Mouse (Mus musculus) skeletal muscle tissue, adult 2 months (tissue): ENCODE measurements around the gene Gm42906.
A peak's percentile ranks its signal among the peaks of the same experiment; 100 is the strongest.

Experiments used
- DNase-seq: peaks from one replicate; pipeline ENCODE4 v3.0.0-alpha.2; 2012; ENCODE audit warnings: low read depth, low spot score

Gm42906 gene

DNA sequence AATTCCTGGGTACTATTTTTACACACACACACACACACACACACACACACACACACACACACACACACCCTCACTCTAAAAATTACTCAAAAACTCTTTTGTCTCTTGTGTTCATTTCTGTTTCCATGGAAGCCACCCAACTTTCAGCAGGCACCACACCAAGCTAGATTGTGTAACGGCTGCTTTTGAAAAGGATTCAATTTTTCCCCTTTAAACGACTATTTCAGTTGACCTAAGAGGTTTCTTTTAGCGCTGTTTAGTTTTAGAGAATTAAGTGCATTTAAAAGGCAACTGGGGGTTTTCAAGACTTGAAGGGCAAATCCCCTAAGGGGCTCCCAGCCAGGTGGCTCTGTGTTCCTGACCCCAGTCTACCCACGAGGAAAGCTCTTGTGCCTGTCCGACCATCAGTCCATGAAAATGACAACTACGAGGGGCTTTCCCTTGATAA, 317.5 kb downstream of the Gm42906 start:
- DNase-seq: peak; percentile 72

DNA sequence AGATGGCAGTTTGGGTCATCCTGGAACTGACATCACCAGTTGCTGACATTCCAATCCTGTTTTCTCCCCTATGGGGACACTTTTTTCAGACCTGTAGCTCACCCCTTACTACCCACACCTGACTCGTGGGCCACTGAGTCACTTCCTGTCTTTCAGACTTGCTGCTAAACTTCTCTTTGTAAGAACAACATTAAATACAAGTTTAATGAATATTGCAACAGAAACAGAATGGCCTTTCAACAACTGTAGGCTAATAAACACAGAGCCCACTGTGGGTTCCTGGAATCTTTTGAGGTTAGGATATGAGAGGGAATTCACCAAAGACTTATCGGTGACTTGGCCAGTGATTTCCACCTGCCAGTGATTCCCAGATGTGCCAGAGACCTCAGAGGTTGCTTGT, 318.1 kb downstream of the Gm42906 start:
- DNase-seq: no peak

DNA sequence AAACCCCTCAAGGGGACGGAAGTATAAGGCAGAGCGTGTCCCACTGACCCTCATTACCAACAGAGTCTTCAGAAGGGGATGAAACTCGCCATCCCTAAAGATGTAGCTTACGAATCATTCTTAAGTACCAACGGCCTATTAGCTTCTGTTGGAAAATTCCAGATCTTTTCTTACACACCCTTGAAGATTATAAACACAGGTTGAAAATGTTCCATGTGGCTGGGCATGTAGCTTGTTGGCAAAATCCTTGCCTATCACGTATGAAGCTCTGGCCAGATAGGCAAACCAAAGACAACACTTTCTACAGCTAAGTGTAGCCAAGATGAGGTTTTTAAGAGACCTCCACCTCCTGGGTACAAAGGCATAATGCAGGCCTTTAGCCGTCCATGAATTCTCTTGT, 319.0 kb downstream of the Gm42906 start:
- no peak for DNase-seq

DNA sequence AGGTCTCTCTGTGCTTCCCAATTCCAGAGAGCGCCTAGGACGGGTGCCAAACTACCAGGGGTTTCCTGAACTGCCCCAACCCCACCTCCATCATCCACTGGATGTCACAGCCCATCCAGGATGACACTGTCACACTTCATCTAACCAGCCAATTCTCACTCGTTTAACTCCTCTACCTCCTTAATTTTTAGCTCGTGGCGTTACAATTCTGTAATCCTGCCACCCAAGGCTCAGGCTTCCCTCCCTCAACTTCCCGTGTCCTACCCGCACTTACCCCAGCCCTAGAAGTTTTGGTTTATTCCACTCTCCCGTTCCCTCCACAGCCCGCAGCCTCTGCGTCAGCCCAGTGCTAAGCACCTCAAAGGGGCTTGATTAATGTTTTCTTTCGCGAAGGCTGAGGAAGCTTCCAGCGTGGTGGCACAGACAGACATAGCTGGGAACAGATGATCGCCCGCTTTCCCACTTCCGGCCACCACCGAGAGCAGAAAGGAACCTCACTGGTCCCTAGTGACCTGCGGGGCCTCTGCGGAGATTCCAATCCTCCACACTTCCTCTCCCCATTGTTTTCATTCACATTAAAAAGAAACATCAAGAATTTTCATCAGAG, 319.6 kb downstream of the Gm42906 start:
- no peak for DNase-seq

DNA sequence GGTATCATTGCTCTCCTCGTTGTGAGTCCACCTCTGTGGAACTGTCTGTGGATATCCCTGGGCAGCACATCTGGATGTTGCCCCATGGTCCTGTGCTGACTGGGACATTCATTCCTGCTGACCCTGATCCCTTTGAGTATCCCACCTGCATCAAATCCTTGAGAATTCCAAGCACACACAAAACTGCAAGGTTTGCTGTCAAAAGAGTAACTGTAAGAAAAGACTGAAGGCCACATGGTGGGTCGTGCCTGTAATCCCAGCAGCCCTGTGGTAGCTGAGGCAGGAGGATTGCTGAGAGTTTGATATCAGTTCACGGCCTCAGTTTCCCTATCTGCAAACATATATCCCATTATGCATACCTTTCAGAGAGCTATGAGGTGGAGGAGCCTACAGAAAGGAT, 321.1 kb downstream of the Gm42906 start:
- DNase-seq: no peak

DNA sequence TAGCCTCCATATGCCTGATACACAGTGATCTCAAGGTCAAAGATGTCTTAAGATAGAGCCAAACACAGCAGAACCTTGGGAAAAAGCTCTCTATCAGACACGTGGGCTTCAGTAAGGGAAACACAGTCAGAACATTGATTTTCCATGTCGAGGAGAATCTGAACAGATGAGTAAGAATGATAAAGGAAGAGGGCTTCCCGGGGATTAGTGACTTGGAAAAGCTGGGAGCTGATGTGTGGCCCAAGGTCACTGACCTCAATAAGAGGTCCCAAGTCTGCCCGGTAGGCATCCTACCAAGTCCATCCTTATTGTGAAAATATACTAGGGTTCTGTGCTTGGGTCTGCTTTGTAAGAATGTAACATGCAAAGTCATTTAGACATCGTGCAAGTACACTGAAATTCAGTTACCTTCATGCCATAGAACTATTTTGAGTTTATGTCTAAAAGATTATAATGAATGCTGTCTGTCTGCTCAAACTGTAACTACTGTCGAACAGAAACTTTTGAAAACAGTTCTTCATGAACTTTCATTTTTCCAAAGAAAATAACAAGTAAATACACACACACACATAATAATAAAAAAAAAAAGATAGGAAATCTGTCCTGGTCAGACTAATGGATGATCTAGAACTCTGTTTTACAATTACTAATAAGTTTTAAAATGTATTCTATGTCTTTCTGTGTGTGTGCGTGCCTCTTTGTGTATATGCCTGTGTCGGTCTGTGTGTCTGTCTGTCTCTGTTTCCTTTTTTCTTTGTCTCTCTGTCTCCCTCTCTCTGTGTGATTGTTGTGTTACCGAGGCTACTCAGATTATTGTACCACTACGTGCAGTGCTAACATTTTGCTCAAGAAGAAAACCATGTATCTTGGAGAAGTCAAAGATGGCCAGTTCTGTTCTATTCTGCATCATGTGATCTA, 322.6 kb downstream of the Gm42906 start:
- no peak for DNase-seq

DNA sequence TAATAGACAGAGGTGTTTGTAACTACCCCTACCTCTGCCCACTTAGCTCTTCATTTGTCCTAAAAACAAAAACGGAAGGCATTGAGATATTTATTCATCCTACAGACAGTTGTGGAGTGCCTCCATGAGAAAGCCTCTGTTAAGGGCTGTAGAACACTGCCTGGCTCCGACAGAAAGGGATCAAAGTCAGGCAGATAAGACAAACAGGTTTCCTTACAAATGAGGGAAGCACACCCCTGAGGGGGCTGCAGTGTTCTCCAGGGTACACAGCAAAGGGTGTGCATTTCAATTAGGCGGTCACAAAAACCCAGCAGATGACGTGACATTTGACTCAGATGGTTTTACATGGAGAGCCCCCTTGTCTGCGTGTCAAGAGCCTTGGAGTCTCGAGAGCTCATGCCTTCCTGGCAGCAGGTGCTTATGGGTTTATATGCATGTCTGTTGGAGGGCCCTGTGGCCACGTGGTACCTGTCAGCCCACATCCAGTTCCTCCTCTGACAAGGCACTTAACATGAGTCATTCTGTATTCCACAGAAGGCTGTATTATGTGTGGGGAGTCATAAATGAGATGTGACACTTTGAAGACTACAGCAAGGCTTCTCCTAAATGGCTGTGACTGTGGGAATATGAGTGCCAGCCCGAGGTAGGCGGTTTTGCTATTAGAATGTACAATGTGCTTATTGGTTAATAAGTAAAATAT, 323.5 kb downstream of the Gm42906 start:
- DNase-seq: no peak

DNA sequence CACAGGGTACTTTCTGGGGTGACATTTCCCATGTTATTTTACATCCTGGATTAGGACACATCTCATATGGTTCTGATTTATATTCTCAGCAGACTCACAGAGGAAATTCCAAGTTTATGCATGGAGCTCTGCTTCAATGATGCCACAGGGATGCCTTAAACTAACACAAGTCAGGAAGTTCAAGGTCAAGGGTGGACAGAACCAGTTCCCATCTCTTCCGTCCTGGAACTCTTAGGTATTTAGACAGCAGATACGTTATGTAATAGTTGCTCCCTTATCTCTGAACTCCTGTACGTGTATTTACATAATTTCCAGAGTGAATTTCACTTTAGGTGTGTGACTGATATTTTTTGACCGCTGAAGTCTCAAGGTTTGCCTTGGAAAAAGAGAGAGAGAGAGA, 324.7 kb downstream of the Gm42906 start:
- no peak for DNase-seq

DNA sequence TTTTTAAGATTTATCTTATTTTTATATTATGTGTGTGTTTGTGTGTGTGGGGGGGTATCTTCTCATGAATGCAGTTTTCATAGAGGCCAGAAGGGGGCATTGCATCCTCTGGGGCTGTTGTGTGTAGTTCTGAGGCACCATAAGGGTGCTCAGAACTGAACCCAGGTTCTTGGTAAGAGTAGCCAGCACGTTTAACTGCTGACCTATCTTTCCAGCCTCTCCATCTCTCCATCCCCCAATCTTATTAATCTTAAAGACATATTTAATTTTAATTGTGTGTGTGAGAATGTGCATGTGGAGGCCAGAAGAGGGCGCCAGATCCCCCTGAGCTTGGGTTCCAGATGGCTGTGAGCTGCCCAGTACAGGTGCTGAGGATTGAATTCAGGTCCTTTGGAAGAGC, 325.7 kb downstream of the Gm42906 start:
- no peak for DNase-seq

DNA sequence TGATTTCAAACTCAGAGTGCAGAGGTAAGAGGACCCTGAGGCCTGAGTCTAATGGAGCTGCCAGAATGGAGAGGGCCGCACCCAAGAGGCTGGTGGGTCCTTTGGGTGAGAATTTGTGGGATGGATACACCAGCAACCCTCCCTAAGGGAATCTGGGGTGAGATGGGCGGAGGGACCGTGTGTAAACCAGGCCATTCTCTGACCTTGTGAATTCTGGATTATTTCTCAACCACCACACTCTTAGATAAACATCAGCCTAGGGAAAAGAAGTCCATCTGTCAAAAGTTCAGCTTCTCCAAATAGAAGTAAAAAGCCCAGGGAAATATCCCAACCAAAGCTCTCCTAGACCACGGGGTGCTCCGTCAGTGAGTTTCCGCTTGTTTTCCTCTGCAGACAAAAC, 332.0 kb downstream of the Gm42906 start:
- DNase-seq: no peak

DNA sequence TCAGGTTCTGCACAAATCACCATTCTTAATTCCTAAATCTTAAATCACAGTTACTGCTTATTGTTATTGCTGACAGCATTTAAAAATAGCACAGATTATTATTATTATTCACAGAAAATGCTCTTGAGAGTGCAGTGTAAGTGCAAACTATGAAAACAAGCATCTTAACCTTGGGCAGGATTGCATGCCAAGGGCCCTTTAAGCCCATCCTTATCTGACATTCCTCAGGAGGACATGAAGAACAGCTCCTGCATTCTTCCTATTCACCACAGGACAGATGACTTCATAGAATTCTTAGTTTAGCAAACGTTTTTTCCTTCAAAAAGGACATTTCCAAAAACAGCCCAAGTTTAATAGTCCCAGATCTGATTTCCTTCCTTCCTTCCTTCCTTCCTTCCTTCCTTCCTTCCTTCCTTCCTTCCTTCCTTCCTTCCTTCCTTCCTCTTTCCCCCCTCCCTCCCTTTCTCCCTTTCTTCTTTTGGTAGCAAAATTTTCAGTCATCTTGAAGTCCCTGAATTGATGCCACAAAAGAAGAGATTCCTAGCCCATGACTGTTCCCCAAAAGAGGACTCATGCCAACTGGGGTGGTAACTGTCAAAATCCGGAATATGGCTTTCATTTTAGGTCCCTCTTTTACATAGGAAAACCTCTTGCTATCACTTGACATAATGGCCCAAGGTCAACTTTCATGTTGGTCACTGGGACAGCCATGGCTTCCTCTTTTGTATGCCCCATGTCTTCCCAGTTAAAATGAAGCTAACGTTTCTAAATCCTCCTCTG, 334.9 kb downstream of the Gm42906 start:
- no peak for DNase-seq

DNA sequence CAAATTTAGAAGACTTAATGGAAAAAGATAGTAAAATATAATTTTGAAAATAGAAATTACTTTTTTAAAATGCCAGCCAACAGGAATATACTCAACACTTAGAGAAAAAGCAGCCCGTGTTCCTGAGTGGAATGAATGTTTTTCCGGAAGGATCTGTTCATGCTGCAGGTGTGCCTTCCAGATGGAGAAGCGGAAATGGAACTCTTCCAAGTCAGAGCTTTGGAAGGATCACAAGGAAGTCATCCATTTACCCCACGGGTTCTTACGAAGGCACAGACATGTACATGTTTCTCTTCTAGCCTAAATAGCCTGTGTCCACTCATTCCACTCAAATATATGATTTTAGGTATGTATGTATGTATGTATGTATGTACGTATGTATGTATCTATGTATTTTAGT, 337.0 kb downstream of the Gm42906 start:
- DNase-seq: no peak

DNA sequence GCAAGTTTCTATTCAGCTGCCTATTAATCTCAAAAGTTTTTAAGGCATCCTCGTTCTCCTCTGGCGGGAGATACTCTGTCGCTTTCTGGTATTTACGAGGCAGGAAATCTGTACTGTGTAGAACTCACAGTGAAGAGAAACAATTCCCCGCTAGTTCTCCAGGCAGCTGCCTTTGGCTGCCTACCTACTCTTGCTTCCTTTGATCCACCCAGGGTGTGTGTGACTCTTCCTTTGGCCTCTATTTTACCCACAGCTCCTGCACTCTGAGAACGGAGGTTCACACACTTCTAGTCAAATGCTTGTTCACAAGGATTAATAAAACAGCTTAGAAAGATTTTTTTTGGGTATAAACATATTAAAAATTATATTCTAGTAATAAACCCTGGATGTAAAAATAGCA, 338.8 kb downstream of the Gm42906 start:
- no peak for DNase-seq

DNA sequence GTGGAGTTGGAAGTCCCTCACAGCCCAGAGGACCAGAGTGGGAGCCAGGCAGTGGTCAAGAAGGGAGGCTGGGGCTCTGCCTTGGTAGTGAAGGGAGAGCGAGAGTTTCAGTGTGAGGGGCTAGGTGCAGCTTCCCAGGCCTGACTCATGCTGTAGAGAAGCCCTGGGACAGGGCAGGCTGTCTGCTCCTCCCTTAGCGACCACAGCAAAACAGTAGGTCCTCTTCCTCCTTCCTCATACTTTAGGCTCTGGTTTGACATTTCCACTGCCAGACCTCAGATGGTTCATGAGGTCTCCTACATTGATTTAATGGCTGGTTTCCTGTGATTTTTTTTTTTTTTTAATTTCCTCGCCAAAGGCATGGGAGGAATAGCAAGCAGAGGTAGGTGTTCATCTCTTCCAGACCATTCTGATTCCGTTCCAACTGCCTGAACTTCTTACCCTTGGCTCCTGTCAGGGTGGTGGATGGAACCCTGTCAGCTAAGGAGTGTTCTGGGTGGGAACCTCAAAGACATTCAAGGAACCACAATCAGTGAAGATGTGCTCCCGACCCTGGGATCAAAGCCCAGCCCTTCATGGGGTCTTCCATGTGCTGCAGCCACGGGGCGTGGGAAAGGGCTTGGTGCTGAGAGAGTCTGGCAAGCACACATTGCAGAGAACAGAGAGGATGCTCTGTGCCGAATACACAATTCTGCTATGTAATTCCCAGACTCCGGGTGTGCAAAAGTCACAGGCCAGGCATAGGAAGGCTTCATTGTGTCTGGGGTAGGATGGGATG, 341.3 kb downstream of the Gm42906 start:
- peak; percentile 44 for DNase-seq

DNA sequence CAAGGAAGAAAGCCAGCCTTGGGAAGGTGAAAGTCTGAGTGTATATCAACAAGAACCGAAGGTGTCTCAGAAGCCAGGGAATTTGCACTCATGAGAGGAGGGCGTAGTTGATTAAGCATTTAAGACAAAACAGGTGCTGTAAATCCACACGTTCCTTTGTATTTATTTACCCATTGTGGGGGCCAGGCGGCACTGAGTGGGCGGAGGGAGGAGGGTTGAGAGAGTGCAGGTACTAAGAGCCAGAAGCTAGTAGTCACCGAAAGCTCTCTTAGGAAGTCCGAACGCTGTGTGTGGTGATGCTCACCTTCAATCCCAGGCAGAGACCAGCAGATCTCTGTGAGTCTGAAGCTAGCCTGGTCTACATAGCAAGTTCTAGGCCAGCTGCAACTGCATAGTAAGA, 342.2 kb downstream of the Gm42906 start:
- no peak for DNase-seq

DNA sequence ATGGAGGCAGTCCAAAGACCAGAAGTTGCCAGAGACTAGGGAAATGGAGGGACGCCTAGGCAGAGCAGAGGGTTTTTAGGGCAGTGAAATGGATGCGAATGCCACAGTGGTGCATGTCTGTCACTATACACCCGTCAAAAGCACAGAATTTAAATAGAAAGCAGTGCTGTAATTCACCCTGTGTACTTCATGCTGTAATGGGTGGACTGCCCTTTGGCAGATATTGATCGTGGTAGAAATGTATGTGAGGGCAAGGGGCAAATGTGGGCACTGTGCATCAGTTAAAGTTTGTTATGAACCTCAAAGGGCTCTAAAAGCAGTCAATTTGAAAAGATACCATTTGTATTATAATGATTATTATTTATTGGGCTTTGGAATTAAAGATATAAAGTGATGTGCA, 347.7 kb downstream of the Gm42906 start:
- no peak for DNase-seq

DNA sequence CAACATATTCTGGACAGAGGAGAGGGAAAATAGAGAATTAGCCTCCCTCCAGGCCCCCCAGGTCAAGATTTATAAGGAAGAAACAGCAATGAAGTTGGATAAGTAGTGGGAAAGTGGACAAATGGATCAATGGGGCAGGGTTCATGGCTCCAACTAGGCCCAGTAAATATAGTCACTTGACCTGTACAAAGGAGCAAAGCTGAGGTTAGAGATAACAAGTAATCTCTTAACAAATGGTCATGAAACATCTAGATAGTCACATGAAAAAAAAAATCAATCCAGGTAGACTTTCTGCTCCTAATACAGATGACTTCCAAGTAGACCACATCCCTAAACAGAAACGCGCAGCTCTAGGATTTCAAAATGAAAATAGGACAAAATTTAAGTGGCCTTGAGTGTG, 350.0 kb downstream of the Gm42906 start:
- DNase-seq: no peak

DNA sequence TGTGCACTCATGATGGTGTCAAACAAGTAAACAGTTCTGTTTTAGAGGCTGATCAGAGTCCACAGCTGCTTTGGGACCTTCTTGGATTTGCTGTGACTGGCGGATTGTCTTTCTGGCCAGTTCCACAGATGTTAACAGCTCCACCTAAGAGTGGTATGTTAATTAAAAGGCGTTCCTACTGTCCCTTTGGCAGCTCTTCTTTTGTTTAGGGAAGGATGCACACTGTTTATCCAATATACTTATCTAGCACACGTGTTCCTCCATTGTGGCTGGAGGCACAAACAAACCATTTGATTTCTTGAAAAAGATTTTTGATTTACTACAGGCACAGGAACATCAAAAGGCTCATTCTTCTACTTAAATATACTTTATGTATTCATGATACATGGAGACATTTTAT, 351.0 kb downstream of the Gm42906 start:
- DNase-seq: no peak

DNA sequence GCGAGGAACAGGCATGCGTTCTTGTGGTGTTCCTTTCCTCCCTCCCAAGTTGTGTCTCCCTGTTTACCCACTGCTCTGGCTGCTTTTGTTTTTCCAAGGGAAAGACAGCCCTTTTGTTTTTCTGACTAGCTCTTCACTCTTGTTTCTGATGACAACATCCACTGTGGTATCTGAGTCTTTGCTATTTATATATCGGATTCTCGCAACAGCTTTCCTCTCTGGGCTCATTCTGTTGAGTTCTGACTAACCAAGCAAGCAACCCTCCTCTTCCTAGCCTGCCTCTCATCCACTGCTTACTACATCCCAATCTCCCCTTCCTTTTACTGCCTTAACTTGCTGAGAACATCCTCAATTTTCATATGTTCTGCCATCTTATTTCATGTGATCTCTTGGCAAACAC, 353.7 kb downstream of the Gm42906 start:
- DNase-seq: no peak

DNA sequence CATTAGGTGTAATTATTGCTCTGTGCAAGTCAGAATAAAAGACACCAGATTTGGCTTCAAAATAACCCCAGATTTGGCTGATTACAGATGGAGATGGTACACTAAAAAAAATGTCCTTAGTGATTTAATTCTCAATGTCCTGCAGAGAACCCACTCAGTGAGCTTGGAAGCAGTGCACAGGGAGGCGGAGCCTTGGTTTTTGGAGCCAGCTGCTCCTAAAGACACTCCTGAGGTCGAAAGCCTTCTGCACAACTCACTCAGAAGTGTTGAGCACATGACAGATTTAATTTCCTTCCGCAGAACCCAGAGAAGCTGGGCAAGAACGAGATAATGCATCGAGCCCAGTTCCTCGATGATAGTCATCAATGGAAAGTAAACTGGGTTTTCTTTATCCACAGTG, 356.5 kb downstream of the Gm42906 start:
- DNase-seq: no peak

DNA sequence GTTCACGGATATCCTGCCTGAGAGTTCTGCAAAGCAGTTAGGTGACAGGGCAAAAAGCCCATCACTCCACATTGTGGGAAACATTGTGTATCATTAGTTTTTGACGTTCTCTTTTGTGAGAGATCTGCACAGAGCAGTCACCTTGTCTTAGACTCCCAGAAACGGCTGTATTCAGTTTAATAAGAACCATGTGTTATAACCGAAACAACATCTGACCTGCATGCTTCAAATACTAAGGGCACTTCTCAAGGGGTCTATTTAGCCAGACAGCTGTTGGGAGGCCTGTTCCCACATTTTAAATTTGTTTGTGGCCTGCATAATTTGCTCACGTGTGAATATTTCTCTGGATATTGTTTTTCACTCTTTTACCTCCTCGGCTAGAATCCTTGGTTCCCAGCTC, 357.1 kb downstream of the Gm42906 start:
- DNase-seq: no peak
